Mouse (Mus musculus) thymus, adult 2 months (tissue): ENCODE results near the gene H2al1m.

ENCODE experiments used
- CTCF ChIP-seq: fragments of 200-500 bp; IDR thresholded peaks from 2 replicates; pipeline ENCODE4 v1.5.1; 2012; ENCODE audit warnings: mild to moderate bottlenecking, control low read depth, low read length, moderate library complexity, borderline replicate concordance; ENCODE audit not compliant: control insufficient read depth, poor library complexity, insufficient read depth; ENCODE audit errors: extremely low read depth
- POLR2A ChIP-seq: fragments of 200-500 bp; IDR thresholded peaks from 2 replicates; pipeline ENCODE4 v1.6.1; 2012; ENCODE audit warnings: mild to moderate bottlenecking, low read length, control low read depth, moderate library complexity; ENCODE audit not compliant: control insufficient read depth, poor library complexity, insufficient read depth; ENCODE audit errors: extremely low read depth

- TF ChIP-seq POLR2A (no peak), CTCF (no peak)
These were observed 9.2 kb upstream of the H2al1m start for GRCm38 (mm10) chrX:9274321-9274720.
